In genomic region chrX:158041703-158042102, GRCm38 (mm10) we compare ENCODE assay signal across 7 mouse cellular contexts. TPM values are rescaled to one million over a fixed set of nuclear protein-coding genes. Genes with fewer than 3 reads are reported as not detected.
A peak's percentile ranks its signal among the peaks of the same experiment; 100 is the strongest.
DNase-seq lines count a peak whose midpoint lies in the region; ATAC-seq lines count a peak whose summit lies in the region.

No protein-coding gene starts in this region.

- no peaks in the 10 kb centered on the region for H3K27me3 ChIP-seq in neural tube, embryonic 11.5 days (ENCODE audit: control insufficient read depth, insufficient read depth, low read length)
- H3K27me3 ChIP-seq in embryonic facial prominence, embryonic 11.5 days (ENCODE audit: control insufficient read depth, insufficient read depth, low read length): no peaks in the 10 kb centered on the region
- 0 out of 2 replicates have a peak, but pooled peaks cover 2% of the 10 kb centered on the region for H3K27me3 ChIP-seq in limb, embryonic 11.5 days (ENCODE audit: control insufficient read depth, insufficient read depth, low read length)

- no peaks in the 10 kb centered on the region for H3K36me3 ChIP-seq in neural tube, embryonic 11.5 days (ENCODE audit: control insufficient read depth, insufficient read depth, low read length)
- no peaks in the 10 kb centered on the region for H3K36me3 ChIP-seq in embryonic facial prominence, embryonic 11.5 days (replicated peaks; ENCODE audit: control insufficient read depth, insufficient read depth, low read depth, low read length)
- H3K36me3 ChIP-seq in limb, embryonic 11.5 days (ENCODE audit: control insufficient read depth, insufficient read depth, low read length): no peaks in the 10 kb centered on the region

- H3K4me3 ChIP-seq in neural tube, embryonic 11.5 days (ENCODE audit: low read depth, low read length): peak overlapping the region; percentile 59
- H3K4me3 ChIP-seq in embryonic facial prominence, embryonic 11.5 days (ENCODE audit: low read depth, low read length): peak overlapping the region; percentile 56
- peak overlapping the region; percentile 49 for H3K4me3 ChIP-seq in limb, embryonic 11.5 days (ENCODE audit: low read depth, low read length)

- H3K4me2 ChIP-seq in neural tube, embryonic 11.5 days (ENCODE audit: low read depth): peak overlapping the region; percentile 49
- peak overlapping the region; percentile 64 for H3K4me2 ChIP-seq in embryonic facial prominence, embryonic 11.5 days (ENCODE audit: low read depth, low read length)
- H3K4me2 ChIP-seq in limb, embryonic 11.5 days (ENCODE audit: low read depth, severe bottlenecking): peak overlapping the region; percentile 55

- WGBS in neural tube, embryonic 11.5 days: 35% methylated on average over 7 of the region's 7 CpGs
- WGBS in embryonic facial prominence, embryonic 11.5 days: 20% methylated on average over 7 of the region's 7 CpGs
- 28% methylated on average over 7 of the region's 7 CpGs for WGBS in limb, embryonic 11.5 days

- H3K9ac ChIP-seq in neural tube, embryonic 11.5 days (ENCODE audit: low read length): peak overlapping the region; percentile 69
- H3K9ac ChIP-seq in embryonic facial prominence, embryonic 11.5 days (replicated peaks; ENCODE audit: low read length): peak overlapping the region; percentile 63
- peak overlapping the region; percentile 77 for H3K9ac ChIP-seq in limb, embryonic 11.5 days (ENCODE audit: low read length)

- DNase-seq in neural tube, embryonic 11.5 days (ENCODE audit: low spot score): peak; percentile 25
- DNase-seq in neural tube, embryonic 10.5 days (ENCODE audit: extremely low spot score, low spot score): no peak
- peak; percentile 42 for DNase-seq in embryonic facial prominence, embryonic 11.5 days (ENCODE audit: low spot score)
- no peak for DNase-seq in limb, embryonic 11.5 days (ENCODE audit: low spot score)
- no peak for DNase-seq in right cerebral cortex, postnatal 36 days (ENCODE audit: low spot score in 2 of 2)
- DNase-seq in right cerebral cortex, postnatal 4 days: no peak
- no peak for DNase-seq in frontal cortex, postnatal 25 days (ENCODE audit: low spot score in 2 of 2)

- no peak for ATAC-seq in neural tube, embryonic 11.5 days (ENCODE audit: insufficient read depth, low FRiP score, low TSS enrichment)
- ATAC-seq in embryonic facial prominence, embryonic 11.5 days (replicated peaks; ENCODE audit: insufficient number of reproducible peaks, low FRiP score, low TSS enrichment, low read depth): peak; percentile 3; the same call in 1 of the 2 replicates
- no peak for ATAC-seq in limb, embryonic 11.5 days (ENCODE audit: insufficient number of reproducible peaks, low FRiP score, low TSS enrichment, low read depth)

- no peak overlapping the region for H3K27ac ChIP-seq in neural tube, embryonic 11.5 days (ENCODE audit: low read depth, low read length)
- H3K27ac ChIP-seq in embryonic facial prominence, embryonic 11.5 days (replicated peaks; ENCODE audit: low read depth, low read length): no peak overlapping the region
- no peak overlapping the region for H3K27ac ChIP-seq in limb, embryonic 11.5 days (replicated peaks; ENCODE audit: low read depth, low read length)

- H3K4me1 ChIP-seq in neural tube, embryonic 11.5 days (ENCODE audit: control insufficient read depth, insufficient read depth, low read length): no peaks in the 10 kb centered on the region
- H3K4me1 ChIP-seq in embryonic facial prominence, embryonic 11.5 days (ENCODE audit: control insufficient read depth, insufficient read depth, low read length): no peaks in the 10 kb centered on the region
- no peaks in the 10 kb centered on the region for H3K4me1 ChIP-seq in limb, embryonic 11.5 days (ENCODE audit: control insufficient read depth, insufficient read depth, low read length)

- H3K9me3 ChIP-seq in neural tube, embryonic 11.5 days (ENCODE audit: control insufficient read depth, low read length): no peaks in the 10 kb centered on the region
- no peaks in the 10 kb centered on the region for H3K9me3 ChIP-seq in embryonic facial prominence, embryonic 11.5 days (replicated peaks; ENCODE audit: control insufficient read depth, low read length)
- H3K9me3 ChIP-seq in limb, embryonic 11.5 days (ENCODE audit: control insufficient read depth, low read length): no peaks in the 10 kb centered on the region

RNA-seq across cellular contexts. Expression of gene Cnksr2, which starts 1.4 kb away (rescaled TPM):
- 5.4 and 5.6 TPM in 2 replicates for polyA plus RNA-seq in neural tube, embryonic 11.5 days (2014; fragmentation: Nextera tagmentation; extraction: Ambion mirVana)
- polyA plus RNA-seq in embryonic facial prominence, embryonic 11.5 days (2014; fragmentation: Nextera tagmentation; extraction: Ambion mirVana): 6.5 and 7.0 TPM in 2 replicates
- polyA plus RNA-seq in limb, embryonic 11.5 days (2014; fragmentation: Nextera tagmentation; extraction: Ambion mirVana): 4.1 and 5.7 TPM in 2 replicates

Comparison
In these comparisons a context has a peak if more than half of its experiments do, and no peak if none do; other contexts are left out.
1. DNase-seq: peak in neural tube, embryonic 11.5 days (single experiment) and embryonic facial prominence, embryonic 11.5 days (single experiment); none in neural tube, embryonic 10.5 days (single experiment), limb, embryonic 11.5 days (single experiment), right cerebral cortex, postnatal 36 days (0 of 2), right cerebral cortex, postnatal 4 days (single experiment) and frontal cortex, postnatal 25 days (0 of 2).
2. Peak in every context shown above with its lines, with median percentiles within 50 percentile points of each other: H3K4me2 ChIP-seq, H3K4me3 ChIP-seq and H3K9ac ChIP-seq.